Mouse (Mus musculus): ENCODE results near the gene Zfp28.

Zfp28 gene

GRCm38 (mm10) chr7:6410043-6410442 is 26.9 kb downstream of the Zfp28 start, which contains the start of gene Gm20715:
Gene Gm20715 (plus strand): TSS chr7:6410277.
- DNase-seq, result peak; percentile 35 to 65

GRCm38 (mm10) chr7:6414626-6415441 is 31.7 kb downstream of the Zfp28 start:
- peak; percentile 13 to 21 for DNase-seq

GRCm38 (mm10) chr7:6415442-6415787 is 32.3 kb downstream of the Zfp28 start:
- DNase-seq, result no peak

- no peak for DNase-seq
These were observed 36.8 kb downstream of the Zfp28 start for GRCm38 (mm10) chr7:6419894-6420293.

- DNase-seq, result no peak
These were observed 46.3 kb downstream of the Zfp28 start for GRCm38 (mm10) chr7:6429381-6429780.

GRCm38 (mm10) chr7:6430342-6430741 is 47.2 kb downstream of the Zfp28 start:
- DNase-seq, result peak; percentile 13 to 32

- no peak for DNase-seq
These were observed 55.3 kb downstream of the Zfp28 start, which contains the start of gene Olfr1344 for GRCm38 (mm10) chr7:6438388-6438787. Gene Olfr1344 (plus strand): TSS chr7:6438688.

GRCm38 (mm10) chr7:6441173-6441572 is 58.1 kb downstream of the Zfp28 start:
- no peak for DNase-seq

All from cerebellum, postnatal 25 days (tissue).